Mouse (Mus musculus) cerebellum, adult 2 months (tissue): ENCODE results near the gene Fcmr. TPM values are rescaled to one million over a fixed set of nuclear protein-coding genes. Genes with fewer than 3 reads are reported as not detected.
A peak's percentile ranks its signal among the peaks of the same experiment; 100 is the strongest.

Source experiments
- DNase-seq, 2 experiments: peaks; one replicate each; pipeline ENCODE4 v3.0.0; 2021
- H3K27ac ChIP-seq: fragments of 200-500 bp; 2 replicates; pipeline ENCODE4 v1.5.1; 2012; ENCODE audit warnings: low read length, control low read depth, inconsistent platforms; ENCODE audit not compliant: insufficient read depth
- H3K27me3 ChIP-seq: fragments of 200-500 bp; 2 replicates; pipeline ENCODE4 v1.6.1; 2012; ENCODE audit warnings: inconsistent platforms, mild to moderate bottlenecking, low read length, moderate library complexity; ENCODE audit not compliant: control insufficient read depth, insufficient read depth
- H3K4me1 ChIP-seq: fragments of 200-500 bp; 2 replicates; pipeline ENCODE4 v1.6.1; 2011; ENCODE audit warnings: low read length; ENCODE audit not compliant: control insufficient read depth, insufficient read depth
- H3K4me3 ChIP-seq: fragments of 200-500 bp; replicated peaks from 2 replicates; pipeline ENCODE3; 2011; ENCODE audit warnings: mild to moderate bottlenecking, low read depth, low read length, control low read depth; ENCODE audit not compliant: insufficient read depth
- CTCF ChIP-seq: fragments of 200-500 bp; IDR thresholded peaks from 2 replicates; pipeline ENCODE4 v1.5.1; 2011; ENCODE audit warnings: low read depth, mild to moderate bottlenecking, control low read depth, low read length, moderate library complexity, borderline replicate concordance; ENCODE audit not compliant: insufficient read depth
- POLR2A ChIP-seq: fragments of 200-500 bp; IDR thresholded peaks from 2 replicates; pipeline ENCODE4 v1.6.1; 2011; ENCODE audit warnings: low read length, control low read depth, borderline replicate concordance; ENCODE audit not compliant: insufficient read depth
- WGBS: fragments of 180-500 bp; shearing (Covaris S2); methylation state at CpG from one replicate; pipeline ENCODE4 v1.1.7; 2018; 5-methylcytosine and 5-hydroxymethylcytosine counted together
- polyA plus RNA-seq: library from polyadenylated mRNA; depleted of rRNA; stranded (reverse); fragments of >200 nt; gene quantifications from 2 replicates; pipeline ENCODE4 v1.2.3, GENCODE M21; 2012

Fcmr gene
- polyA plus RNA-seq, 1 experiment, result 1.1 TPM

DNA sequence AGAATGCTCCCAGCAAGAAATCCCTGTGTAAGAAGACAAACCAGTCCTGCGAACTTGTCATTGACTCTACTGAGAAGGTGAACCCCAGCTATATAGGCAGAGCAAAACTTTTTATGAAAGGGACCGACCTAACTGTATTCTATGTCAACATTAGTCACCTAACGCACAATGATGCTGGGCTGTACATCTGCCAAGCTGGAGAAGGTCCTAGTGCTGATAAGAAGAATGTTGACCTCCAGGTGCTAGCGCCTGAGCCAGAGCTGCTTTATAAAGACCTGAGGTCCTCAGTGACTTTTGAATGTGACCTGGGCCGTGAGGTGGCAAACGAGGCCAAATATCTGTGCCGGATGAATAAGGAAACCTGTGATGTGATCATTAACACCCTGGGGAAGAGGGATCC lies 21.0 kb upstream of the Fcmr start:
- Histone ChIP-seq H3K27me3 (no peaks in the 10 kb centered on the region; the same call in 1 of the 2 replicates), H3K27ac (no peak overlapping the region), H3K4me1 (no peaks in the 10 kb centered on the region), H3K4me3 (no peak overlapping the region)
- TF ChIP-seq CTCF (no peak), POLR2A (no peak)
- no peak for DNase-seq
- WGBS, result 93% methylated on average over 7 of the region's 7 CpGs

DNA sequence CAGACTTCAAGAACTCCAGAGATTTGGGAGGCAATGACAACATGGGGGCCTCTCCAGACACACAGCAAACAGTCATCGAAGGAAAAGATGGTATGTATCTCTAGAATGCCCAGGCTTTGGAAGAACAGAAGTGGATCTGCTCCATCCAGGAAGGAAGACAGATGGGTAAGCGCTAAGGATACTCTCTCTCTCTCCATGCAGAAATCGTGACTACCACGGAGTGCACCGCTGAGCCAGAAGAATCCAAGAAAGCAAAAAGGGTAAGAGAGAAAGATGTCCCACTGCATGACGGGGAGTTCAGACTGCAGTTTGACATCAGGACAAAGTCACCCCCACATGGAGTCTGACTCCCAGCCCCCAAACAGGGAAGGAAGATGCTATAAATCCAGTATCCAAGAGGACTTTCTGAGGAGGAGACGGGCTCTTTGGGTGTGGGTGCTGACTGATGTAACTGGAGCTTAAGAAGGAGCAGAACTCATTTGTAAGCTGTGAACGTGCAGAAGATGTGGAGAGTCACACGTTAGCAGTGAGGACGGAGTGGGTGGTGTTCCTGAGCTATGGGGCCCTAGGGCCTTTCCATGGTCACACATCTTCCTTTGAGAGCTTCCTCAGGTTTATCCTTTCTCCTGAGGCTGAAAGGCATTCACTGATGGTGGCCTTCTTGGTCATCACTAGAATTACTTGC lies 15.8 kb upstream of the Fcmr start:
- 84% methylated on average over 10 of the region's 10 CpGs for WGBS
- TF ChIP-seq CTCF (no peak), POLR2A (no peak)
- DNase-seq, result no peak
- H3K27ac ChIP-seq, result no peak overlapping the region
- H3K27me3 ChIP-seq, result no peaks in the 10 kb centered on the region; the same call in 1 of the 2 replicates
- no peak overlapping the region for H3K4me3 ChIP-seq
- no peaks in the 10 kb centered on the region for H3K4me1 ChIP-seq

- WGBS, result 95% methylated on average over 5 of the region's 5 CpGs
These were observed 15.1 kb upstream of the Fcmr start for GRCm38 (mm10) chr1:130850405-130850804.

DNA sequence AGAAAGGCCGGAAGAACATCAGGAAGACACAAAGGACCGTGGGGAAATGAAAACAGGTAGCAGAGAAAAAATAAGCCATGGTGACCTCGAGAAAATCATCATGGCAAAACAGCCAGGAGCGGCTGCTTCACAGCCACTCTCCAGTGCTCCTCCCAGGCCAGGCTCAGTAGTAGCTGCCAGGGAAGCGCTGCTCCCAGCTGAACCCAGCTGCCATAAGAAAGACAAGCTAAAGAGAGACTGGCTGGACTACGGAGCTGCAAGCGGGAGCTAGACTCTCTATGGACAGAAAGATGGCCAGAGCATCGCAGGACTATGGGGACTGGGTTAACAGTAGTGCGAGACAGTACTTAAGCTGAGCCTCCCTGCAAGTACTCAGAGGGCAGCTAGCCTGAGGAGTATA lies 10.7 kb upstream of the Fcmr start:
- Histone ChIP-seq H3K4me3 (no peak overlapping the region), H3K4me1 (no peaks in the 10 kb centered on the region), H3K27me3 (no peaks in the 10 kb centered on the region), H3K27ac (no peak overlapping the region)
- 69% methylated on average over 9 of the region's 9 CpGs for WGBS
- TF ChIP-seq CTCF, result no peak
- no peak for TF ChIP-seq POLR2A
- no peak for DNase-seq

More at GRCm38 (mm10) chr1:130850405-130850804, 15.1 kb upstream of the Fcmr start:
- Histone ChIP-seq H3K4me3 (no peak overlapping the region), H3K27ac (no peak overlapping the region), H3K27me3 (no peaks in the 10 kb centered on the region; the same call in 1 of the 2 replicates), H3K4me1 (no peaks in the 10 kb centered on the region)
- no peak for DNase-seq
- TF ChIP-seq CTCF, result no peak
- TF ChIP-seq POLR2A, result no peak

DNA sequence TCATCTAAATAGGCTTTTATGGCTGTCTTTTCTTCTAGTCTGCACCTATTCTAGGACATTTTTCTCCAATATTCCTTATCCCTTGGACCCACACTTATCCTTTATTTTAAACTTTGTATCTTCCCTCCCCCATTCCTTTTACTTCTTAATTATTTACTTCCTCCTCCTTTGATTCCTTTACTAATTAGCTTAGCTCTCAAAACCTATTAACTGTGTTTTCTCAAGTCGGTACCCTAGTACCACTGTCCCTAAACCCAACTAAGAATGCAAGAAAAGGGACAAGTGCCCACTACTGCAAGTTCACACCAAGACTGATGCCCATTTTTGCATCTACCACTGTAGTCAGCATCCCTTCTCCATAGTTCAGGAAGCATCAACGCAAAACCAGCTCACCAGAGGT lies 9.7 kb upstream of the Fcmr start:
- 88% methylated on average over 2 of the region's 2 CpGs for WGBS
- TF ChIP-seq POLR2A (no peak), CTCF (no peak)
- H3K27ac ChIP-seq, result no peak overlapping the region

GRCm38 (mm10) chr1:130857456-130857855 lies 8.0 kb upstream of the Fcmr start:
- Histone ChIP-seq H3K4me3 (no peak overlapping the region), H3K4me1 (no peaks in the 10 kb centered on the region), H3K27me3 (no peaks in the 10 kb centered on the region), H3K27ac (no peak overlapping the region)
- no peak for TF ChIP-seq CTCF
- TF ChIP-seq POLR2A, result no peak
- no peak for DNase-seq
- WGBS, result 85% methylated on average over 4 of the region's 4 CpGs

More for the DNA sequence above, 9.7 kb upstream of the Fcmr start:
- no peak for DNase-seq
- no peak overlapping the region for H3K4me3 ChIP-seq
- H3K4me1 ChIP-seq, result no peaks in the 10 kb centered on the region
- no peaks in the 10 kb centered on the region for H3K27me3 ChIP-seq

- Histone ChIP-seq H3K4me3 (no peak overlapping the region), H3K4me1 (peaks cover 4% of the 10 kb centered on the region; the same call in 1 of the 2 replicates), H3K27ac (no peak overlapping the region), H3K27me3 (no peaks in the 10 kb centered on the region)
- WGBS, result 28% methylated on average over 4 of the region's 4 CpGs
- TF ChIP-seq CTCF, result no peak
- TF ChIP-seq POLR2A, result no peak
- peak; percentile 32 to 65 for DNase-seq
These were observed 1.2 kb upstream of the Fcmr start for GRCm38 (mm10) chr1:130864238-130864637.

- Histone ChIP-seq H3K27ac (no peak overlapping the region), H3K4me3 (no peak overlapping the region), H3K4me1 (peaks cover 4% of the 10 kb centered on the region; the same call in 1 of the 2 replicates), H3K27me3 (no peaks in the 10 kb centered on the region)
- 95% methylated on average over 5 of the region's 5 CpGs for WGBS
- no peak for DNase-seq
- no peak for TF ChIP-seq POLR2A
- TF ChIP-seq CTCF, result no peak
These were observed 728 bp upstream of the Fcmr start for GRCm38 (mm10) chr1:130864741-130865140.
